Mouse (Mus musculus) limb, embryonic 10.5 days (tissue): ENCODE measurements around the gene Car12. TPM values are rescaled to one million over a fixed set of nuclear protein-coding genes. Genes with fewer than 3 reads are reported as not detected.

ENCODE experiments used
- DNase-seq: peaks from one replicate; pipeline ENCODE4 v3.0.0-alpha.2; 2017; ENCODE audit warnings: low spot score
- H3K27ac ChIP-seq: fragments of 300-500 bp; sonication (generic); 2 replicates; pipeline ENCODE4 v1.5.1; 2016; ENCODE audit warnings: mild to moderate bottlenecking
- H3K27me3 ChIP-seq: fragments of 300-500 bp; sonication (generic); 2 replicates; pipeline ENCODE4 v1.6.1; 2016; ENCODE audit warnings: low read depth, mild to moderate bottlenecking; ENCODE audit not compliant: poor library complexity, severe bottlenecking
- H3K36me3 ChIP-seq: fragments of 300-500 bp; sonication (generic); 2 replicates; pipeline ENCODE4 v1.6.1; 2016; ENCODE audit warnings: mild to moderate bottlenecking, moderate library complexity
- H3K4me1 ChIP-seq: fragments of 300-500 bp; sonication (generic); 2 replicates; pipeline ENCODE4 v1.6.1; 2016
- H3K4me3 ChIP-seq: fragments of 300-500 bp; sonication (generic); 2 replicates; pipeline ENCODE4 v1.5.1; 2016; ENCODE audit warnings: mild to moderate bottlenecking, moderate library complexity
- H3K9me3 ChIP-seq: fragments of 300-500 bp; sonication (generic); replicated peaks from 2 replicates; pipeline ENCODE4 v1.6.1; 2016; ENCODE audit warnings: mild to moderate bottlenecking
- WGBS: fragments of 180-500 bp; shearing (Covaris S2); methylation state at CpG from one replicate; pipeline ENCODE4 v1.1.7; 2016; 5-methylcytosine and 5-hydroxymethylcytosine counted together
- polyA plus RNA-seq: library from polyadenylated mRNA; unstranded; fragments of >200 nt; fragmentation: Nextera tagmentation; extraction: Ambion mirVana; gene quantifications from 2 replicates; pipeline ENCODE4 v1.2.1, GENCODE M21; 2016

Car12 gene
- polyA plus RNA-seq, 1 experiment from 2014 or later, result 5.2 TPM

DNA sequence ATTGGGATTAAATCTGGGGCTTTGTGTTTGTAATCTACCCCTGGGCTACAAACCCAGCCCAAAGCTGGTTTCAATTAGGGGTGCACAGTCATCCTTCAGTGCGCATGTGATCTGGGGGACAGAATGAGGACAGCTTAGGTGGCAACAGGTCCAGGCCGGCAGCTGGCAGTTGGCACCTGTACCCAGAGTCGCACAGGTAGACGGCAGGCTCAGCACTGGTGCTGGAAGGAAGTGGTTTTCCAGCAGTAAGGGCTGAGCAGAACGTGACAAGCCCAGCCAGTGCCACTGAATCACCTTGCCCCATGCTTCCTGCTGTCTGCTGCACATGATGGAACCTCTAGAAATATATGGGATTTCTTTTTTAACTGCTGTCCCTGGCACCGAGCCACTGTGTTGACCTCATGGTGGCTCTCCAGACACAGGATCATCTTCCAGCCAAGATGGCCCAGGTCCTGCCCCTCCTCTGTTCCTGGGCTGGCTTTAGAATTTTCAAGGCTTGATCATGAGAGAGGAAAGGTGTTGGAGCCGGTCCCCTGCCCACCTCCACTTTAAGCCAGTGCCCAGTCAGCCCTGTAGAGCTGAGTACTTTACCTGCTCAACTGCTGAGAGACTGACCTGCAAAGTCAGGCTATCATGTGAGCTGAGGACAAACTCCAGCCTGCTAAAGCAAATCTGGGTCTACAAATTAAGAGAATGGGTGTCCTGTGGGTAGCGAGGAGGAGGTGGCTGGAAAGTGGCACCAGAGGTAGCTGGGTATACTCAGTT, 7.4 kb downstream of the Car12 start:
- Histone ChIP-seq H3K27me3 (peaks cover 6% of the 10 kb centered on the region; the same call in 1 of the 2 replicates), H3K4me3 (no peak overlapping the region), H3K9me3 (no peaks in the 10 kb centered on the region), H3K36me3 (no peaks in the 10 kb centered on the region), H3K27ac (0 out of 2 replicates have a peak overlapping the region, but pooled peaks have one; percentile 1), H3K4me1 (peaks cover 37% of the 10 kb centered on the region)
- DNase-seq, result no peak
- WGBS, result 92% methylated on average over 8 of the region's 8 CpGs

DNA sequence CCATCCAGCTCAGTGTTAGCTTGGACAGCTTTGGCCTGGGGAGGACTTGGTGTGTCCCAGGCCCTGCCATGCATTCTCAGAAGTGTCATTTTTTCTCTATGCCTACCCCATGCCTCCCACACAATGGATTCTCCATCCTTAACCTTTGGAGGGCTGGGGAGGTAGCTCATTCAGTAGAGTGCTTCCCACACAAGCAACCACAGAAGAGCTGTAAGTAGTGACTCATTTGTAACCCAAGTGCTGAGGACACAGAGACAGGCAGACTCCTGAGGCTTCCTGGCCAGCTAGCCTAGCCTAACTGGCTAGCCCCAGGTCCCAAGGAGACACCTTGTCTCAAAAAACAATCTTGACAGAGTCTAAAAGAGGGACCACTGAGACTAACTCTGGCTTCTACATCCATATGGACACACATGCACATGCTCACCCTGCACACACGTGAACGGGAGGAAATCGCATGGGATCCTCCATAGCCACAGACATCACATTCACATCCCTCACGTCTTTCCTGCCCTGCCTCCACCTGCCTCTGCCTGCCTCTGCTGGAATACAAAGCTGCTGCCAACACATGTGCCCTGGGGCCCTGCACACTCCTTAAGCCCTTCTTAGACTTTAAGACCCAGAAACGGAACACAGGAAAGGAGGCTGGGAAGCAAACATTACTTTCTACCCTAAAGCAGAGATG, 8.8 kb downstream of the Car12 start:
- DNase-seq, result no peak
- H3K36me3 ChIP-seq, result no peaks in the 10 kb centered on the region
- no peaks in the 10 kb centered on the region for H3K9me3 ChIP-seq
- H3K4me1 ChIP-seq, result peaks cover 46% of the 10 kb centered on the region
- WGBS, result 65% methylated on average over 5 of the region's 5 CpGs
- no peak overlapping the region for H3K4me3 ChIP-seq
- no peaks in the 10 kb centered on the region for H3K27me3 ChIP-seq
- H3K27ac ChIP-seq, result peak overlapping the region; percentile 74

DNA sequence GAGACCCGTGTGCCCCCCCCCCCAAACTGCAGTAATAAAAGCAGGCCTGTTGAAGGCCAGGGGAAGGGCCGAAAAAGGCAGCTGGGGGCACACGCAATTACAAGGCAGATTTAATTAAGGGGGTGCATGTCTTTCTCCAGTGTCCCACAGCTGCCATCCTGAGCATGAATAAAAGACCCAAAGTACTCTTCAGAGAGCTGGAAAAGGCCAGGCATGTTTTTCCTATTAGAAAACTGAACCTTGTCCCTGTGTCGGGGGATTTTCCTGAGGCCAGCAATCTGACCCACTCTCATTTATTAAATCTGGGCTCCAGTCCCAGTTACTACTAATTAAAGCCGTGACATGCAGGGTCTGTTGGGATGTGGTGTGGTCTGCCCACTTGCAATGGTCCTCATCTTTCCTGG, 9.4 kb downstream of the Car12 start:
- peaks cover 52% of the 10 kb centered on the region for H3K4me1 ChIP-seq
- peak overlapping the region; percentile 74 for H3K27ac ChIP-seq
- H3K9me3 ChIP-seq, result no peaks in the 10 kb centered on the region
- 28% methylated on average over 5 of the region's 5 CpGs for WGBS
- no peaks in the 10 kb centered on the region for H3K27me3 ChIP-seq
- no peak overlapping the region for H3K4me3 ChIP-seq
- DNase-seq, result no peak
- no peaks in the 10 kb centered on the region for H3K36me3 ChIP-seq

DNA sequence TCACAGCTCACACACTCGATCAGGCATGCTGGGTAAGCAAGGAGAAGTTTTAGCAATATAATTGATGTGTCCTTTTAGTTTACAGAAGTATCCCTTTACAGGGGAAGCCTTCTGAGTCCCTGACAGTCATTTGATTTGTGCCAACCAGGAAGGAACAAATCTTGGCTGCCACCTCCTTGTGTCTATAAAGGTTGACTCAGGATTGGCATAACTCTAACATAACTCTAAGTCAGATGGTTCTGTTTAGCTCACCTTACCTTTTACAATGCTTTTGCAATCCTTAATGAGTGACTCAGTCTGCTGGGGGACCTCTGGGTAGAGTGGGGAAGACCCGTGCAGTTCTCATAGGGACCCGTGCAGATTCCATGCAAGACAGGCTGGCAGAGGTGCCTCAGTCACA, 12.1 kb downstream of the Car12 start:
- Histone ChIP-seq H3K4me1 (peaks cover 41% of the 10 kb centered on the region), H3K36me3 (no peaks in the 10 kb centered on the region), H3K27ac (no peak overlapping the region), H3K9me3 (no peaks in the 10 kb centered on the region), H3K4me3 (no peak overlapping the region), H3K27me3 (no peaks in the 10 kb centered on the region)
- no peak for DNase-seq
- 78% methylated on average over 3 of the region's 3 CpGs for WGBS

DNA sequence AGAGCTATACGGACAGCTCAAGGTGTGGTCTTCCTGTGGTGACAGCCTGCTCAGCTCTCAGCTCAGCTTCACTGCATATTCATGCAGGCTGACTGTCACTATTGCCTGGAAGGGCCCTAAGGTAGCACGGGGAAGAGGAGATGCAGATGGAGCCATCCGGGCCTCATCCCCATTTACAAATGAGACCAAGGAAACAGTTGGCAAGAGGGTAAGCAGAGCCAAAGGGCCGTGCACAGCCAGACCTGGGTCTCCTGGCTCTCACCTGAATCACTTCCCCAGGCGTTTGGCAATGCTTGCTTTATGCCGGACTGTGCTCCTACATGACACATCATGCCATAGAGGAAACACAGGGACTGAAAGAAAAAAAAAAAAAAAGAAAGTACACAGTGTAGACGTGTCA, 13.8 kb downstream of the Car12 start:
- Histone ChIP-seq H3K27me3 (no peaks in the 10 kb centered on the region), H3K9me3 (no peaks in the 10 kb centered on the region), H3K4me3 (no peak overlapping the region), H3K4me1 (peaks cover 35% of the 10 kb centered on the region), H3K36me3 (no peaks in the 10 kb centered on the region), H3K27ac (peak overlapping the region; percentile 53; the same call in 1 of the 2 replicates)
- no peak for DNase-seq
- 58% methylated on average over 7 of the region's 7 CpGs for WGBS

DNA sequence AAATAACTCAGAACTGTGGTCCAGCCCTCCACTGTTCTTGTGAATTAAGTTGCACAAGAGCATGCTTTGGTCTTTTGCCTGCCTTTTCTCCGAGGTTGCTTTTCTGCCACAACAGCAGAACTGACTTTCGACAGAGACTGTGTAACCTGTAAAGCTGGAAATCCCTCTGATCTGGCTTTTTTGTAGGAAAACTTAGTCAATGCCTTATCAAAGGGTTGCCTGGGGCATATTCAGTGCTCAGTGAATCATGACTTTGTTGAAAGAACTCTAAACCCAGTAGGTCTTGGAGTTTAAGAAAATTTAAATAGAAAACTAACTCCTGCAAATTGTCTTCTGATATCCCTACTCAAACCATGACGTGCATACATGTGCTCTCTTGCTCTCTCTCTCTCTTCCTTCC, 17.1 kb downstream of the Car12 start:
- Histone ChIP-seq H3K4me3 (no peak overlapping the region), H3K27ac (no peak overlapping the region), H3K9me3 (no peaks in the 10 kb centered on the region), H3K36me3 (no peaks in the 10 kb centered on the region), H3K27me3 (no peaks in the 10 kb centered on the region), H3K4me1 (peaks cover 27% of the 10 kb centered on the region)
- DNase-seq, result no peak
- 72% methylated on average over 3 of the region's 3 CpGs for WGBS

DNA sequence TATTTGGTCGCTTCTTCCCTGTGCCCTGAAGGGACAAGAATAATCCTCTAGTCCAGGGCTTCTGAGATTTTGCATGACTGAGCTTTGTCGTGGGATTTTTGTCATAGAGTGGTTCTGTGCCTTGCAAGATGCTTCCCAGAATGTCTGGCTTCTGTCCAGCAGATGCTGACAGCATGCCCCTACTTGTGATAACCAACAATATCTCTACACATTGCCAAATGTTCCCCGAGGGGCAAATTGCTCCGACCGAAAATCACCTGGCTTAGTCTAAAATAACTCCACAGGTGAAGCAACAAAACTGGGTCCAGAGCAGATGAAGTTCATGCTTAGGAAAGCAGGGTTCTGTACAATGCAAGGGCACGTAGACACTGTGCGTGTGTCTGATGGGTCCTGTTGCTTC, 17.8 kb downstream of the Car12 start:
- H3K36me3 ChIP-seq, result no peaks in the 10 kb centered on the region
- no peak overlapping the region for H3K4me3 ChIP-seq
- WGBS, result 82% methylated on average over 7 of the region's 7 CpGs
- no peak for DNase-seq
- no peaks in the 10 kb centered on the region for H3K9me3 ChIP-seq
- no peaks in the 10 kb centered on the region for H3K27me3 ChIP-seq
- no peak overlapping the region for H3K27ac ChIP-seq
- H3K4me1 ChIP-seq, result peaks cover 23% of the 10 kb centered on the region

DNA sequence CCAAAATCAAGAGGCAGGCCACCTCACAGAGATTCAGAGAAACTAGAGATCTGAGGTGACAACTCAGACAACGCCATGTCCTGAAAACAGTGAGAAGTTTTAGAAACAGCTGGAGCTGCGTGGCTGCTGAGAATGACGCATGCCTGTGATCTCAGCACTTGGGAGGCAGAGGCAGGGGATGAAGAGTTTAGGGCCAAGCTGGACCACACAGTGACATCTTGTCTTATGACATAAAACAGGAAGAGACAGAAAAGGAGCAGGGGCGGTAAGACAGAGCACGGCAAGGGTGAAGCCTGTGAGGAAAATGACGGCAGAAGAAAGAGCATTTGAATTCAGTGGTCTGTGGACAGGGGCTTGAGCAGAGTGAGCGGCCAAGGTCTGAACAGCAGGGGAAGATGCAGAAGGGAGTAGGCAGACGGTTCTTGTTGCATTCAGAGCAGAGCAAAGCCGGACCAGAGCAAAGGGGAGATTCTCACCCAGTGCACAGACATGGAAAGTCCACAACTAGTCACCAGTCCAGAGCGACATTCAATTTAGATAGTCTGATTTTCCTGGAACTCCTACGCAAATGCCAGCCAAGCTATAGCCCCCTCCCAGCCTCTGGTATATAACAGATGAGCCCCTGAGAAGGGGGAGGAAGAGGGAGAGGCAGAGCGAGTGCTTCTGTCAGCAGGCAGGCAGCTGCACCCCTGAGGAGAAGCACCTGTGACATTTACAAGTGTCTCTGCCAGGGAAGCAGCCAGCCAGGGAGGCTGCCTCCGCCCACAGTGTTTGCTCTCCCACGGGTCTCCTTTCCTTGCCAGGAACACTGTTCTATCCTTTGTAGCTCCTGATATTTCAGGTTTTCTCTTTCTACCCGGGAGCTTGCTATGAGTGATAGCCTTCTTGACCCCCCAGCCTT, 19.6 kb downstream of the Car12 start:
- Histone ChIP-seq H3K27me3 (no peaks in the 10 kb centered on the region), H3K4me1 (peaks cover 9% of the 10 kb centered on the region), H3K4me3 (no peak overlapping the region), H3K36me3 (no peaks in the 10 kb centered on the region), H3K27ac (no peak overlapping the region), H3K9me3 (no peaks in the 10 kb centered on the region)
- DNase-seq, result no peak
- WGBS, result 41% methylated on average over 15 of the region's 15 CpGs

DNA sequence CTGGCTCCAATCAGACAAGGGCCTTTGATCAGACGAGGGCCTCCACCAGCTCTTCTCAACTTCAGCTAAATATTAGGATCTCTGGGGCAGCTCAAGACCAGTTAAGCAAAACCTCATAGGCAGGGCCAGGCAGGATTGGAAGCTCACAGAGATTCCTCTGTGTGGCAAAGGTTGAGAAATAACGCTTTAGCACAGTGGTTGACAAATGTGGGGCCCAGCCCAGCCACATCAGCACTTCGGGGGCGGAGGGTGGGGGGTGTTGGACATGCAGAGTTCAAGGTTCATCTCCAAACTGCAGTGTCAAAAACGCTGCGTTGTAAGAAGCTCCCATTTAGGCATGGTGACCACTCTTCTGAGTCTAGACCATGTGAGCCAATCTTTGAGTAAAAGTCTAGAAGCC, 21.1 kb downstream of the Car12 start:
- H3K36me3 ChIP-seq, result no peaks in the 10 kb centered on the region
- no peaks in the 10 kb centered on the region for H3K27me3 ChIP-seq
- no peaks in the 10 kb centered on the region for H3K9me3 ChIP-seq
- 87% methylated on average over 6 of the region's 6 CpGs for WGBS
- no peak overlapping the region for H3K4me3 ChIP-seq
- no peak overlapping the region for H3K27ac ChIP-seq
- DNase-seq, result no peak
- H3K4me1 ChIP-seq, result peaks cover 9% of the 10 kb centered on the region

DNA sequence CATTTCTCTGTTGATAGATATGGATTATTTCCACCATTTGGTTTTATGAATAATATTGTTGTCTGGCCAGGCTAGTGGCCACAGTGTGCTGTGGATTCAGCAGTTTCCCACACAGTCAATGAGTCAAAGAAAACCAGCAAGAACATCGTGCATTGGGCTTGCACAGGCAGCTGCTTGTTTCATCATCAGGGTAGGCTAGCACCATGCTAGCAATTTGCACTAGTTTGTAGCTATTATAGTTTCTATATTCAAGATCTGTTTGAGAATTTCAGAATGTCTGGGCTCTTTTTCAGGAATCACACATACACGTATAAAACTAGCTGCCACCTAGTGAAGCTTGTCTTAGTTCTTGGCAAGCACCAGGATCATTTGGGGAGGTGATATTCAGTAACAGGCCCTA, 21.6 kb downstream of the Car12 start:
- 91% methylated on average over 2 of the region's 2 CpGs for WGBS
- H3K4me1 ChIP-seq, result peaks cover 9% of the 10 kb centered on the region
- DNase-seq, result no peak
- H3K4me3 ChIP-seq, result no peak overlapping the region
- H3K27ac ChIP-seq, result no peak overlapping the region
- H3K36me3 ChIP-seq, result no peaks in the 10 kb centered on the region
- no peaks in the 10 kb centered on the region for H3K27me3 ChIP-seq
- H3K9me3 ChIP-seq, result no peaks in the 10 kb centered on the region

DNA sequence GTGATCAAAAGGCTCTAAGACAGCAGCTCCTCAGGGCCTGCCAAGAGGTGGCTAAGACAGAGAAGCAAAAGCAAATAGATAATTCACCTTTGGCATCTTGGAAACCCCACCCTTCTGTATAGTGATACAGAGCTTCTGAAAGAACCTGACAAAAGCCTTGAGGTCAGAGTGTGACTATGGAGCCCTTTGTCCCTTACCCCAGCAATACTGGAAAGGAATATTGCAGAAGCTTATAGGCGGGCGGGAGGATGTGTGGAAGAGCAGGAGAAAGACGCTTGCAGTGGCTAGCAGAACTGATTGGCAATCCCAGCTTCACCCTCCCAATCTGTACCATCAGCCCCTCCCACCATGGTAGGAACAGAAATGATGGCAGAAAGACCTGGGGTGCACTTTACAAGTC, 22.5 kb downstream of the Car12 start:
- no peak overlapping the region for H3K27ac ChIP-seq
- H3K9me3 ChIP-seq, result no peaks in the 10 kb centered on the region
- 86% methylated on average over 3 of the region's 3 CpGs for WGBS
- H3K36me3 ChIP-seq, result no peaks in the 10 kb centered on the region
- H3K4me3 ChIP-seq, result no peak overlapping the region
- H3K27me3 ChIP-seq, result no peaks in the 10 kb centered on the region
- DNase-seq, result no peak
- H3K4me1 ChIP-seq, result peaks cover 9% of the 10 kb centered on the region

DNA sequence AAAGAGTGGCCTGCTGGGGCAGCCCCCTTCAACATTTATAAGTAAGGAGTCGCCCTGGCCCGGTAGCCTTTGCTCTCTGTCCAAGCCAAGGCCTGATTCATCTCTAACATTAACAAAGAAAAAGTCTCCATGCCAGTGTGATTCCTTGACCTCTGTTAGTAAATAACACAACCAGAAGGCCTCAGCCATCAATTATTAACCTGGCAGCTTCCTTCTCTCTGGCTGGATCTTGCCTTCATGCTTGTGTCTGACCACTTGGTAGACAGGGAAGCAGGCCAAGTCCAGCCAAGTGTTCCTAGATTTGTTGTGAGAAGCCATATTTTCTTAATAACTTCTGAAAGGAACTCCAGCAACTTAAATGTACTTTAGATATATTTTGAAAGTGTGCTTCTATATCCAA, 23.1 kb downstream of the Car12 start:
- WGBS, result 90% methylated on average over 2 of the region's 2 CpGs
- Histone ChIP-seq H3K9me3 (no peaks in the 10 kb centered on the region), H3K36me3 (no peaks in the 10 kb centered on the region), H3K4me3 (no peak overlapping the region), H3K4me1 (peaks cover 9% of the 10 kb centered on the region), H3K27ac (no peak overlapping the region), H3K27me3 (no peaks in the 10 kb centered on the region)
- DNase-seq, result no peak

DNA sequence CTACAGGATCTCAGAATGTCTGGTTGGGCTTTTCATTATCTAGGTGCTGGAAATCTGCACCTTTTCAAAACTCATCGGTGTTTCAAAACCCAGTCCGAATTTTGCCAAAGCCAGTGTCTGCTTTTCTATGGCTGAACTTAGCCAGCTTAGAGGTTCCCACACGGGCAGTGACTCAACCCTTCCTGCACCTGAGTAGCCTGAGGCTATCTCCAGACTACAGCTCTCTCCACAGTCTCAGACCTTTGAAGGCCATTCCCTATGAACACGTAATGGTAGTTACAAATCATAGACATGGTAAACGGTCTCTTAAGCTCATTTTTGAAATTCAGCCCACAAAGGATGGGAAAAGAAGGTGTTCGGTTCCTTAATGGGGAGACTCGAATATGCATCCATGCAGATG, 26.0 kb downstream of the Car12 start:
- no peaks in the 10 kb centered on the region for H3K9me3 ChIP-seq
- WGBS, result 84% methylated on average over 7 of the region's 7 CpGs

More for the DNA sequence above, 26.0 kb downstream of the Car12 start:
- H3K36me3 ChIP-seq, result no peaks in the 10 kb centered on the region
- DNase-seq, result no peak
- no peak overlapping the region for H3K27ac ChIP-seq
- peaks cover 16% of the 10 kb centered on the region for H3K4me1 ChIP-seq
- no peak overlapping the region for H3K4me3 ChIP-seq
- no peaks in the 10 kb centered on the region for H3K27me3 ChIP-seq
